Mouse (Mus musculus) kidney, adult 2 months (tissue): ENCODE results near the gene Cfap20.

Experiments
- CTCF ChIP-seq: fragments of 200-500 bp; conservative IDR thresholded peaks from 2 replicates; pipeline ENCODE4 v1.5.1; 2011; ENCODE audit warnings: low read depth, mild to moderate bottlenecking, control low read depth, low read length, moderate library complexity, mixed read lengths; ENCODE audit not compliant: insufficient read depth, insufficient read length
- POLR2A ChIP-seq: fragments of 200-500 bp; IDR thresholded peaks from one replicate; pipeline ENCODE4 v1.6.1; 2011; ENCODE audit warnings: low read depth, low read length, control low read depth

DNA sequence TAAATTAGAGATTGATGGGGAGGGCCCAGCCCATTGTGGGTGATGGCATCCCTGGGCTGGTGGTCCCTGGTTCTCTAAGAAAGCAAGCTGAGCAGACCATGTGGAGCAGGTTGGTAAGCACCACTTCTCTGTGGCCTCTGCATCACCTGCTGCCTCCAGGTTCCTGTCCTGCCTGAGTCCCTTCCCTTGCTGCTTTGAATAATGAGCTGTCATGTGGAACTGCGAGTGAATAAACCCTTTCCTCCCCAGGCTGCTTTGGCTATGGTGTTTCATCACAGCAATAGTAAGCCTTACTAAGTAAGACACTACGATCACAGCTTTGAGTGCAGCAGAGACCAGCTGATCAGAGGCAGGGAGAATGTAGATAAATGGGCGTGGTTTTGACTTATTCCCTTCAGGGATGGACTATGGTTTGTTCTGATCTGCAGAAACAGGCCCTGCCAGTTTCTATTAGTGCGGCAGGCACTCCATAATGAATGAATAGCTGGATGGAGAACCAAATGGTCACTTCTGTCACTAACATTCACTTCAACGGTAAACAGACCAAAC is 6.9 kb upstream of the Cfap20 start:
- TF ChIP-seq CTCF = no peak
- no peak for TF ChIP-seq POLR2A
